Mouse (Mus musculus) B cell, adult 62 days (primary cell): ENCODE measurements around the gene Fem1b. TPM values are rescaled to one million over a fixed set of nuclear protein-coding genes. Genes with fewer than 3 reads are reported as not detected.

Source experiments
- total RNA-seq: library from RNA; stranded (reverse); gene quantifications from 4 replicates; pipeline ENCODE4 v1.2.4, GENCODE M21; 2023

The Fem1b gene
- total RNA-seq = 24.8 to 26.8 TPM (median 26.0 TPM) in 4 replicates

GRCm38 (mm10) chr9:62811516-62812121, at the start of gene Fem1b:
Fem1b (minus strand) TSS chr9:62811934.

GRCm38 (mm10) chr9:62857719-62858261, 46.1 kb upstream of the Fem1b start, which contains the start of gene Calml4:
Calml4 (plus strand) TSS chr9:62858080.

GRCm38 (mm10) chr9:62838506-62839171, 26.9 kb upstream of the Fem1b start, which contains the start of gene Cln6:
Cln6 (plus strand) TSS chr9:62838785.

Other genes with a start within 250 kb of the Fem1b start
- not detected in 4 replicates for gene Itga11, start 134.1 kb downstream of the Fem1b start, total RNA-seq
- gene Cln6, start 26.9 kb upstream of the Fem1b start, total RNA-seq = 6.5 to 13.7 TPM (median 7.3 TPM) in 4 replicates
- not detected in 4 replicates for gene Calml4, start 46.1 kb upstream of the Fem1b start, total RNA-seq
- 123 to 127 TPM (median 126 TPM) in 4 replicates for gene Pias1, start 176.0 kb upstream of the Fem1b start, total RNA-seq